Mouse (Mus musculus): Measurements from ENCODE around the gene Piezo1. TPM values are rescaled to one million over a fixed set of nuclear protein-coding genes. Genes with fewer than 3 reads are reported as not detected.
A peak's percentile ranks its signal among the peaks of the same experiment; 100 is the strongest.

Gene Piezo1
- polyA plus RNA-seq, 1 experiment = 6.8 TPM

DNA sequence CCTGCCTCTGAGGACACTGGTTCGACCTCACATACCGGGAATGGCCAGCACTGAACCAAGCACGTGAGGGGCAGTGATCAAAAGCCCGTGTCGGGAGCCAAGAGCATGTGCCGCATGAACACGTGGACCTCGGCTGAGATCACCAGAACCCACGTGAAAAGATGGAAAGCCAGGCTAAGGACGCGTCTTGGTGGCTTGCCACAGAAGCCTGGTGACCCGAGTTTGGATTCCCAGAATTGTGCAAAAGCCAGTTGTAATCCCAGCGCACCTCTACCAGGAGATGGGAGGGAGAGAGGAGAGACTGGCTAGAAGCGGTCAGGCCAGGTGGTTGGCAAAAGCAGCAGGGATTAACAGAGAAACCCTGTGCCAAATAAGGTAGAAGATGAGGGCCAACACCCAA lies 35.4 kb downstream of the Piezo1 start:
- H3K4me1 ChIP-seq (ENCODE audit: control insufficient read depth, insufficient read depth, low read length) = no peaks in the 10 kb centered on the region; the same call in 1 of the 2 replicates
- no peak overlapping the region for H3K4me3 ChIP-seq (ENCODE audit: control insufficient read depth, low read depth, low read length)
- TF ChIP-seq CTCF (IDR thresholded peaks at IDR 0.05; ENCODE audit: control insufficient read depth, insufficient read depth, insufficient replicate concordance, low read depth, low read length) = no peak
- no peak for TF ChIP-seq POLR2A (IDR thresholded peaks at IDR 0.05; ENCODE audit: control insufficient read depth, low read depth, low read length)
- H3K36me3 ChIP-seq (ENCODE audit: control insufficient read depth, insufficient read depth, low read length) = no peaks in the 10 kb centered on the region
- H3K27me3 ChIP-seq (ENCODE audit: control insufficient read depth, insufficient read depth, low read length) = no peaks in the 10 kb centered on the region
- no peak overlapping the region for H3K27ac ChIP-seq (ENCODE audit: control insufficient read depth, insufficient read depth, low read depth, low read length)

DNA sequence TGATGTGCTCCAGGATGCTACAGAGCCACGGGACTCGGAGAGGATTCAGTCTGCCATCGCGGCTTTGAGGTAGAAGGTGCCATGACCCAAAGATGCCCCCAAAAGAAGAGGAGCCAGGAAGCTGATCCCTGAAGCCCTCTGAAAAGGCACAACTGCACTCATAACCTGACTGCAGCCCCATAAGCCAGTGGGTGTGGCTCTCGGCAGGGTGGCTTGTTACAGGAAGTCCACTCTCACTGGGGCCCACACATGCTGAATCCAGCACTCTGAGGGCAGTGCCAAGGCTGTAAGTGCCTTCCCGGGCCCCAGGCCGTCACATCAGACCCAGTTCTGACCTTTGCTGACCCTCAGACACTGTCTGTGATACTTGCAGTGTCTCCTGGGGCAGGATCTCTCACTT lies 38.7 kb downstream of the Piezo1 start:
- no peaks in the 10 kb centered on the region for H3K36me3 ChIP-seq (ENCODE audit: control insufficient read depth, insufficient read depth, low read length)
- H3K4me3 ChIP-seq (ENCODE audit: control insufficient read depth, low read depth, low read length) = no peak overlapping the region
- no peak for TF ChIP-seq CTCF (IDR thresholded peaks at IDR 0.05; ENCODE audit: control insufficient read depth, insufficient read depth, insufficient replicate concordance, low read depth, low read length)
- no peak for TF ChIP-seq POLR2A (IDR thresholded peaks at IDR 0.05; ENCODE audit: control insufficient read depth, low read depth, low read length)
- H3K27me3 ChIP-seq (ENCODE audit: control insufficient read depth, insufficient read depth, low read length) = no peaks in the 10 kb centered on the region
- H3K27ac ChIP-seq (ENCODE audit: control insufficient read depth, insufficient read depth, low read depth, low read length) = no peak overlapping the region
- H3K4me1 ChIP-seq (ENCODE audit: control insufficient read depth, insufficient read depth, low read length) = no peaks in the 10 kb centered on the region; the same call in 1 of the 2 replicates

DNA sequence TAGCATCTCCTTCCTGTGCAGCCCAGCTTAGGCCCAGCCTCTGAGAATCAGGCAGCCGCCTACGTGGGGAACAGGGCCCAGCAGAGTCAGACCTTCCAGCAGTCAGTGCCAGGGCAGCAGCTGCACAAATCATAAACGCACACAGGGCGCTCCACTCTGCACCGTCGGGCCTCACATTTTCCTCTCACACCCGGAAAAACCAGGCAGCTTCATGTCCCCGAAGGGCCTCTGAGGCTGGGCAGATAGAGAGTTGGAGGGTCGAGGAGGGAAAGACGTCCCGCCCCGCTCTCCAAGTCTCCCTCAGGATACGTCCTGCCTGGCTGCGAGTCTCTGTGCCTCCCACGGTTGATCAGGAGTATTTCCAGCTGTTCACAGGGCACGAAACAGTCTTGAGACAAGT lies 39.6 kb downstream of the Piezo1 start:
- no peaks in the 10 kb centered on the region for H3K27me3 ChIP-seq (ENCODE audit: control insufficient read depth, insufficient read depth, low read length)
- no peak overlapping the region for H3K4me3 ChIP-seq (ENCODE audit: control insufficient read depth, low read depth, low read length)
- TF ChIP-seq CTCF (IDR thresholded peaks at IDR 0.05; ENCODE audit: control insufficient read depth, insufficient read depth, insufficient replicate concordance, low read depth, low read length) (no peak), POLR2A (IDR thresholded peaks at IDR 0.05; ENCODE audit: control insufficient read depth, low read depth, low read length) (no peak)
- no peak overlapping the region for H3K27ac ChIP-seq (ENCODE audit: control insufficient read depth, insufficient read depth, low read depth, low read length)
- no peaks in the 10 kb centered on the region for H3K36me3 ChIP-seq (ENCODE audit: control insufficient read depth, insufficient read depth, low read length)
- H3K4me1 ChIP-seq (ENCODE audit: control insufficient read depth, insufficient read depth, low read length) = no peaks in the 10 kb centered on the region; the same call in 1 of the 2 replicates

DNA sequence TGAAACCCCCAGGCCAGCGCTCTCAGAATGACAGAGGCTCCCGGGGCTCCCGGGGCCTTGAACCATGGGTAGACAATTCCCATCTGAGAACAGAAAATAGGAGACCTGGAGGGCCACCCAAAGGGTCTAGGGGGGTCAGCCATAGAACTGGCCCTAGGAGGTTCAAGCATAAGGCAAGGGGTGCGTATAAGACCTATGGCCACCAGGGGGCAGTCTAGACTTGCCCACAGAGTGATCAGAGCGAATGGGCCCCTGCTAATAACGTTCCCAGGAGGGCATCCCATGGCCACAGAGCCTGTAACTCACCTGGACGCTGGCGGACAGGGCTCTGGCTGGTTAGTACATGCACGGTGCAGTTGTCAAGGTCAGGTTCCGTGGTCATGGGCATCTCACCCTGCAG lies 50.3 kb downstream of the Piezo1 start:
- Histone ChIP-seq H3K4me1 (ENCODE audit: control insufficient read depth, insufficient read depth, low read length) (no peaks in the 10 kb centered on the region), H3K4me3 (ENCODE audit: control insufficient read depth, low read depth, low read length) (no peak overlapping the region), H3K27ac (ENCODE audit: control insufficient read depth, insufficient read depth, low read depth, low read length) (no peak overlapping the region), H3K36me3 (ENCODE audit: control insufficient read depth, insufficient read depth, low read length) (no peaks in the 10 kb centered on the region), H3K27me3 (ENCODE audit: control insufficient read depth, insufficient read depth, low read length) (no peaks in the 10 kb centered on the region)
- TF ChIP-seq POLR2A (IDR thresholded peaks at IDR 0.05; ENCODE audit: control insufficient read depth, low read depth, low read length) (no peak), CTCF (IDR thresholded peaks at IDR 0.05; ENCODE audit: control insufficient read depth, insufficient read depth, insufficient replicate concordance, low read depth, low read length) (peak; percentile 88)

DNA sequence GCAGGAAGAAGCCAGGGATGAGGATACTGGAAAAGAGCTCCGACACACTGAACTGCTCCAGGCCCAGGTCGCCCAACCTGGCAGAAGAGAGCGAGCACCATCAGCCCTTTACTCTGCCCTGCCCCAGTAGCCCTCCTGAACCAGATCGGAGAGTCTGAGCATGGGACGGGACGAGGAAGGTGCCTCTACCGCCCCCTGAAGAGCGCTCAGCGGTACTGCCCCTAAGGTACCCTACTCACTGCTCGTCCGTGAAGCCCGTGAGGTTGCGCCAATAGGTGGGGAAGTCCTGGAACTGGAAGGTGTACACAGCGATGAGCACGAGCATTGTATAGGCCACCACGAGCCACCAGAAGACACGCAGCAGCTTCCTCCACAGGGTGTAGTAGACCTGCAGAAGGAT lies 53.2 kb downstream of the Piezo1 start:
- Histone ChIP-seq H3K27ac (ENCODE audit: control insufficient read depth, insufficient read depth, low read depth, low read length) (no peak overlapping the region), H3K27me3 (ENCODE audit: control insufficient read depth, insufficient read depth, low read length) (no peaks in the 10 kb centered on the region), H3K36me3 (ENCODE audit: control insufficient read depth, insufficient read depth, low read length) (no peaks in the 10 kb centered on the region), H3K4me1 (ENCODE audit: control insufficient read depth, insufficient read depth, low read length) (no peaks in the 10 kb centered on the region), H3K4me3 (ENCODE audit: control insufficient read depth, low read depth, low read length) (no peak overlapping the region)
- TF ChIP-seq CTCF (IDR thresholded peaks at IDR 0.05; ENCODE audit: control insufficient read depth, insufficient read depth, insufficient replicate concordance, low read depth, low read length) = no peak; the same call in 1 of the 2 replicates
- no peak for TF ChIP-seq POLR2A (IDR thresholded peaks at IDR 0.05; ENCODE audit: control insufficient read depth, low read depth, low read length)

DNA sequence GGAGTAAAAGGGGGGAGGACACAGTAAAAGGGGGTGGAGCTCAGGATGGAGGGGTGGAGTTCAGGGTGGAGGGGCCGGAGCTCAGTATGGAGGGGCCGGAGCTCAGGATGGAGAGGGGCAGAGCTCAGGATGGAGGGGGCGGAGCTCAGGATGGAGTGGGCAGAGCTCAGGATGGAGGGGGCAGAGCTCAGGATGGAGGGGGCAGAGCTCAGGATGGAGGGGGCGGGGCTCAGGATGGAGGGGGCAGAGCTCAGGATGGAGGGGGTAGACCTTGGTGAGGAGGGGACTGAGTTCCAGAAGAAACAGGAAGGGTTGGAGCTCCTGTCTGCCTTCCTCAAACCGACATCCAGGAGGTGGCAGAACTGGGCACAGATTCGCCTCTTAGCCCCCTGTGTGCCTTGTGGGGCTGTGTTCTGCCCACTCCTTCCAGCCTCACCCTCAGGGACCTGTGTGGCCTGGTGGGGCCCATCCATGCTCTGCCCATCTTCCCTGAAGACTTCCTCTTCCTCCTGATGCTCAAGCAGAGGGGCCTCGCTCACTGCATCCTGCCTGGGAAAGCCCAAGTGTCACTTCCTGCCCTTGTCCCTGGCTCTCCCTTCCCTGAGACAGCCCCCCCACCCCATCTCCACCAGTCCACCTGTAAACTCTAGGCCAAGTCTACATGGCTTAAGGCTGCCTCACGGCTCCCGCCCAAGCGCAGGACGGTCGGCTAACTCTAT lies 54.0 kb downstream of the Piezo1 start:
- Histone ChIP-seq H3K27me3 (ENCODE audit: control insufficient read depth, insufficient read depth, low read length) (no peaks in the 10 kb centered on the region), H3K4me1 (ENCODE audit: control insufficient read depth, insufficient read depth, low read length) (no peaks in the 10 kb centered on the region), H3K27ac (ENCODE audit: control insufficient read depth, insufficient read depth, low read depth, low read length) (no peak overlapping the region), H3K4me3 (ENCODE audit: control insufficient read depth, low read depth, low read length) (no peak overlapping the region), H3K36me3 (ENCODE audit: control insufficient read depth, insufficient read depth, low read length) (no peaks in the 10 kb centered on the region)
- TF ChIP-seq POLR2A (IDR thresholded peaks at IDR 0.05; ENCODE audit: control insufficient read depth, low read depth, low read length) (no peak), CTCF (IDR thresholded peaks at IDR 0.05; ENCODE audit: control insufficient read depth, insufficient read depth, insufficient replicate concordance, low read depth, low read length) (no peak)

DNA sequence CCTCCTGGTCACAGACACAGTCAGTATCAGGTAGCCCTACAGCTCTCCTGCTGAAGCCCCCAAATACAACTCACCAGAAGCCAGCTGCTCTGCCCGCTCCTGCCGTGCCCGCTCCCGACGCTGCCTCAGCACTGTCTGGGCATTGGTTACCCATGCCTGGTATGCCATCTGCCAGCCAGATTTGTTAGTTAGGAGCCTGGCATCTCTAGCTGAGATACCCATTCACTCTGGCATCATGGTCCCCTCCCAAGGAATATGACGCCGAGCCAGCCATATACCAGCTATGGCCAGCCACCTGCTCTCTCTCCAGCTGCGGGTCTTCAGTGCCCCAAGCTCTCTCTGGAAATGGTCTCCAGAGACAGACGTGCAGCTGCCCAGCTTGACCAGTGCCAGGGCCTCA lies 62.7 kb downstream of the Piezo1 start:
- Histone ChIP-seq H3K4me3 (ENCODE audit: control insufficient read depth, low read depth, low read length) (no peak overlapping the region), H3K27ac (ENCODE audit: control insufficient read depth, insufficient read depth, low read depth, low read length) (no peak overlapping the region), H3K27me3 (ENCODE audit: control insufficient read depth, insufficient read depth, low read length) (no peaks in the 10 kb centered on the region), H3K36me3 (ENCODE audit: control insufficient read depth, insufficient read depth, low read length) (no peaks in the 10 kb centered on the region), H3K4me1 (ENCODE audit: control insufficient read depth, insufficient read depth, low read length) (no peaks in the 10 kb centered on the region)
- TF ChIP-seq CTCF (IDR thresholded peaks at IDR 0.05; ENCODE audit: control insufficient read depth, insufficient read depth, insufficient replicate concordance, low read depth, low read length) (no peak), POLR2A (IDR thresholded peaks at IDR 0.05; ENCODE audit: control insufficient read depth, low read depth, low read length) (no peak)

All from testis, adult 2 months (tissue).